Mouse (Mus musculus): ENCODE measurements around the gene Armh3. TPM values are rescaled to one million over a fixed set of nuclear protein-coding genes. Genes with fewer than 3 reads are reported as not detected.

Gene Armh3
- total RNA-seq, 4 experiments from 2014 or later, result 18.4 to 24.1 (median 22.3) TPM

DNA sequence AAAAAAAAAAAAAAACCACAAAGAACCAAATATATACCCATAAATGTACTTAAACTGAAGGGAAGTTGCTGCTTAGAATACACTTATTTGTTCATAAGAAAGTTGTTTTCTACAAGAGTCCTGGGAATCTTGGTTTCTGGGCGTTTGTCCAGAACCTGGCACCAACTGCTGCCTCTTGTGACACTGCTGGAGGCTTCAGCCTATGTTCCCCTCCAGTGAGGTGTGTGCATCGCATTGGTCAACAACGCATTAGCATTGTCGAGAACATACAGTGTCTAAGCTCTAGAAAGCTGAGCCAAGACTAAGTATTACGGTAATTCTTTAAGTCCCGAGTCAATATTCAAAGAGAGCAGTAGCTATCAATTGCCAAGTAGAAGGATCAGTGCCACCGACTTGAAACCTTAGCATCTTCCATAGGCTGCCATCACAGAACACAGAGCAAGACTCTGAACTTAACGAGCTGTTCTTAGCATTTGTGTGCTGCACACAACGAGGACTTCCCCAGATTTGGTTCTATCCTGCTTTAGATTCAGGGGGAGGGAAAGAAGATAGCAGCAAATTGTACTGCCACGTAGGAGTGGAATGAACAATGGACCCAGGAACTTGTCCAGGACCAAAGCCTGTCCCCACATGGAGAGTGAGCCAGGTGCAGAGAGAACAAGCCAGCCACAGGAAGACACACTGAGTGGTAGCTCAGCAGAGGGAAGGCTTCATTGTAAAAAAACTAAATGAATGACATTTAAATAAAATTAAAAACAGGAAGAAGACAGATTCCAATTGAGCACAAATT lies 86.9 kb downstream of the Armh3 start:
- DNase-seq (ENCODE audit: low spot score in 2 of 2), result no peak

DNA sequence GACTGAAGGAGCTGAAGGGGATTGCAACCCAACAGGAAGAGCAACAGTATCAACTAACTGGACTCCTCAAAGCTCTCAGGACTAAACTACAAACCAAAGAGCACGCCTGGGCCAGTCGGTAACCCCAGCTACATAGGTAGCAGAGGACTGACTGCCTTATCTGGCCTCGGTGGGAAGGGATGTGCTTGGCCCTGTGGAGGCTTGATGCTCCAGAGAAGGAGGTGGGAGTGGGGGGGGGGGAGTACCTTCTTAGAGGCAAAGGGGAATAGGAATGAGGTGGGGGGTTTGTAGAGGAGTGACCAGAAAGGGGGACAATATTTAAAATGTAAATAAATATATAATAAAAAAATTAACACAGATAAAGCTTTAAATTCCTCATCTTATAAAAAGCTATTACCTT lies 90.0 kb downstream of the Armh3 start:
- DNase-seq (ENCODE audit: low spot score in 2 of 2), result no peak

DNA sequence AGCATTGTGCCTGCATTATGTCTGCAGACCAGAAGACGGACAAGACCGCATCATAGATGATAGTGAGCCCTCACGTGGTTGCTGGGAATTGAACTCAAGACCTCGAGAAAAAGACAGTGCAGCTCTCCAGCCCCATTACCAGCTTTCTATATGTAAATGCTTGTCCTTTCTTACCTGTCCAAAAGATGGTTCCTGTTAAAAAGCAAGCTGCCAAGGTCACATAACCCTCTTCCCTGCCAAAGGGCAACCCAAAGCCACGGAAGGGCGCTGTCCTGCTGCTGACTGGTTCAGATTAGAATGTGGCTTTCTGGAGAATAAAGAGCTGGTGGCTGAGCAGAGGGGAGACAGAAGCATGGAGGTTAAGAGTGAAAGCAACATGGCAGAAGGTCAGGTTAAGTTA lies 90.9 kb downstream of the Armh3 start:
- no peak for DNase-seq (ENCODE audit: low spot score in 2 of 2)

DNA sequence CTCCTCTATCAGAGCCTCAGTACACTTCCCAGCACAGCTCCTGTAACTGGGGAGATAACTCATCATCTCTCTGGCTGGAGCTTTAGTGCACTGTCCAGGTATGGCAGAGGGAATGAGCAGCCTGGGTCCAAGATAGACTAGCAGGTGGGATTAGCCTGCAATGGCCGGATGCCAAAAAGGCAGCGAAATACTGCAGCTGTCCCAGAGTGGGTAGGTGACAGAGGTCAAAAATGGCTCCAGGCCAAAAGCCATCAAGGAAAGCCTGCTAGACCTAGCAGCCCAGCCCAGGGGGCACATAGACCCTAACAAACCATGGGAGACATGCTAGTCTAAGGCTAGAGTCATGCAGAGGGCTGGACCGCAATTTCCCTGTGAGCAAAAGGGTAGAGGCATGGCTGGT lies 94.4 kb downstream of the Armh3 start:
- no peak for DNase-seq (ENCODE audit: low spot score in 2 of 2)

DNA sequence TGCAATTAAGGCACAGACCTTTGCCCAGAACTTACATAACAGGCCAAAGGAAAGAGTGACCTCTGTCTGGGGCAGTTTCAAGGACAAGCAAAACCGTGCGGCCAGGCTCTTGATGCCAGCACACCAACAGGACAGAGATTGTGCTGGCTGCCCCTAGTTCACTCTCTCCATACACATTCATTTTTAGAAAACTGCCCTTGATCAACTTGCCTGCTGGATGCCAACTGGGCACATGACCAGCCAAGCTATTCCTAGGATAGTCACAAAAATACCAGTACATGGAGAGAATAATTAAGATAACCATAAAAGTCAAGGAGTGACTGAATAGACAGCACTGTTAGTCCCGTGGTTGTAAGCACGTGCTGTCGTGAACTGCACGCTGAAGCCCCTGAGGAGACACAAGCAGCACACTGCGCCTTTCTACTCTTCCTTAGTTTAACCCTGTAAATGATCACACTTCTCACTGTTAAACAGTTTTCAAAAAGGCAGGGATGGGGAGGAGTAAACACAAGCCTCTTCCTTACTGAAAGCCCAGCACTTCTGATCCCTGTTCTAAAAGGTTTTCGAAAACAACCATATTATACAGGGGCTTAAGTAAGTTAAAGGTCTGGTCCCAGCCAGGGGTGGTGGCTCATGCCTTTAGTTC lies 95.8 kb downstream of the Armh3 start:
- DNase-seq (ENCODE audit: low spot score in 2 of 2), result no peak

DNA sequence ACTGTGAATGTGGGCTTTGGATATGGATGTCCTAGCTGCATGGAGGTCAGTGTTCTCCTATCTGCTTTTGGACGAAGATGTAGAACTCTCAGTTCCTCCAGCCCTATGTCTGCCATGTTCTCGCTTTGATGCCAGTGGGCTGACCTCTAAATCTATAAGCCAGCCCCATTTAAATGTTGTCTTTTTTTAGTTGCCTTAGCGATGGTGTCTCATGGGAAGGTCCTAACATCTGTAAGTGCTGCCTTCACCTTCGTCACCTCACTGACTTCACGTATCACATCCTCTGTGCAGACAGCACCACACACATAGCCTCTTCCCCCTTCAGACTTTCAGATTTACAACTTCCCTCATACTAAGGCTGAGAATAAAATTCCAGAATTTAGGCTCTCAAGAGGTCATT lies 97.5 kb downstream of the Armh3 start:
- DNase-seq (ENCODE audit: low spot score in 2 of 2), result no peak

DNA sequence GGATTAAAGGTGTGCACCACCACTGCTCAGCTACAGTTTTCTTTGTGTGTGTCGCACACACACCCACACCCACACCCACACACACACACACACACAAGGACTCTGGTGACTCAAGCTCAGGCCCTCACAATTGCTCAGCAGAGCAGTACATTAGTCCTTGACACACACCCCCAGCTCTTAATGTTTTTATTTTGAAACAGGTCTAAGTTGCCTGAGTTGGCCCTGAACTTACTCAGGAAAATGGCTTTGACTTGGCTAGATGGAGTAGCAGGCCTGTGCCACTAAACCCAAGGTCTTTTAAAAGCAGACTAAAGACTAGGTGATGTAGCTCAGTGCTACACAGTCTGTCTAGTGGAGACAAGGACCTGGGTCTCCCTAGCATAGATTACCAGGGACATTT lies 102.6 kb downstream of the Armh3 start:
- no peak for DNase-seq (ENCODE audit: low spot score in 2 of 2)

DNA sequence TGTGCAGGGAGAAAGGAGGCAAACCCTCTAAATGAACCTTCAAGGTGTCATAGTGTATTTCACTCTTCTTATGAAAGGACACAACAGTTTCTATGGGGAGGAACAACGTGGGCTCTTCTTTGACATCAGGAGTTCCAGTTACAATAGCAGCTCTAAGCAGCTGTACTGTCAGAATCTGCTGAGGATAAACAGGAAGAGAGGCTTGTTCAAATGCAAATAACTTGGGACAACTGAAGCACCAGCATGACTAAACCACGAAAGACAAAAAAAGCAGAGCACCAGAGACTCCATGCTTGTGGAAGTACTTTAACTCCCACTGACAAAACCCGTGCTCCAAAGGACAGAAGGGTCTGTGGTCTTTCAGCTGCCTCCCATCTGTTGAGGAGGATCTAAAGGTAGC lies 116.2 kb downstream of the Armh3 start:
- no peak for DNase-seq (ENCODE audit: low spot score in 2 of 2)

DNA sequence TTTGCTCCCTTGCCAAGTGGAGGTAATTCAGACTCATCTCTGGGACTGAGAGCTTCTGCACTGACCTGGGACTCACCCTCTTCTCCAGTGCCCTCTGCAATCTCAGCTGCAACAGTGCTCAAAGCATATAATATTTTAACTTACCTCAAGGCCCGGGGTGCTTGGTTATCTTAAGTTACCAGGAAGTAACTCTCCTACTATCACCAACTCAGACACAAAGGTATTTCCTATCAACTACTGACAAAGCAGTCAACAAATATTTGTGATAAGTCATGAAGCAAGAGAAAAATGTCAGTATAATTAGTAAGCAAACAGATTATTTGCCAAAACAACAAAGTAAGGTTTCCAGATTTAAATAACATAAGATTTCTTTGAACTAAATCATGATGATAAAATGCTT lies 125.0 kb downstream of the Armh3 start:
- DNase-seq (ENCODE audit: low spot score in 2 of 2), result no peak

DNA sequence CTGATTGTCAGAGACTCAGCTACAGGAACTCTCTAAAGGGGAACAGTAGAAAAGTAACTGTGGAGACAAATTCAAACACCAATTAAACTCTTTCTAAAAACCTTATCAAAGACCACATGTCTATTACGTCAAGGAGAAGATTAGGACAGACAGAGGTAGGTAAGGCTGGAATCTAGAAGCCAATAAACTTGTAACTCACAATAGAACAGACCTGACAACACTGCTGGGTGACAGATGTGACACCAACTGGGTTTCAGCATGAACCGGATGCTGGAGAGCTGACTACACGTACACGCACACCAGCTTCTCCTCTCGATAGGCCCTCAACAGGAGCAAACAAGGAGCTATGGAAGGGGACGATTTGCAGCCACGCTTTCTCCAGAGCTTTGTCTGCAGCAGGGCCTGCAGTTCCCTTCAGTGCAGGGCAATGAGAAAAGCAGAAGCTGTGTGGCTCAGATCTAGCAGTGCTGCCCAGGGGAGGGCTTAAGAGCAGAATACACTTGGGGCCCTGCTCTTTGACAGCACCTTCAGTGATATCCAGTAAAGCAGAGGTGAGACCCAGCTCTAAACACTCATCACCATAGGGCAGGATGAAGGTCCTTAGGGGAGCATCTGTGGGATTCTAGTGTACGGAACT lies 142.9 kb downstream of the Armh3 start:
- no peak for DNase-seq (ENCODE audit: low spot score in 2 of 2)

DNA sequence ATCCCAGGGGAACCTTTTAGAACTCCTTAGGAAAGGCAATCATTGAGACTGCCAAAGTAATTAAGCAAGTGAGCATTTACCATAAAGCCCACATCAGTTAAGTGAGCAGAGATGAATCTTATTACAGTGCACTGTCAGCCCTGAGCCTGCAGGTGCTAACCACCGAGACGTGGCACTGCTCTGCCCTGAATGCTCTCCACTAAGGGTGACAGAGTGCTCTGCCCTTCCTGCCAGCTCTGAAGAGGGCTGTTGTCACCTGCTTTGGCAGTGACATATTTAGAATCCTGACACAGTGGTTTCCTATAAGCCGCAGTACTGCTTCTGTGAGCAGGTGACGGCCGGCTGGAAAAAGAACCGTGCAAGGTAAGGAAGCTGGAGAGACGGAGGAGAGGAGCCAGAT lies 143.8 kb downstream of the Armh3 start:
- DNase-seq (ENCODE audit: low spot score in 2 of 2), result no peak

DNA sequence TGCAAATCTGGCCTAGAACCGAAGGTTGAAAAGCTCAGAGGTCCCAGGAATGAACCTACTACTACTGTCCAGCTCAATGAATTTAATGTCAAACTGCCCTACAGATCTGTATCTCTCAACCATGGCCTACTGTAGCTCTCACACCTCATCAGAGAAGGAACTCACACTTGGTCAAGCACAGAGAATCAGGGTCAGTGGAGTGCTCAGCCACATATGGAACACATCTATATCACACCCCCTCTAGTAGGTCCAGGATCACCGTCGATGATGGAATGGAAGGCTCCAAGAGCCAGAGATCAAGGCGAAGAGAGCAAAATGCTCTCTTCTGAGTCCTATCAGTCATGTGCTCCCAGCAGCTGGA lies 150.6 kb downstream of the Armh3 start:
- DNase-seq (ENCODE audit: low spot score in 2 of 2), result no peak

DNA sequence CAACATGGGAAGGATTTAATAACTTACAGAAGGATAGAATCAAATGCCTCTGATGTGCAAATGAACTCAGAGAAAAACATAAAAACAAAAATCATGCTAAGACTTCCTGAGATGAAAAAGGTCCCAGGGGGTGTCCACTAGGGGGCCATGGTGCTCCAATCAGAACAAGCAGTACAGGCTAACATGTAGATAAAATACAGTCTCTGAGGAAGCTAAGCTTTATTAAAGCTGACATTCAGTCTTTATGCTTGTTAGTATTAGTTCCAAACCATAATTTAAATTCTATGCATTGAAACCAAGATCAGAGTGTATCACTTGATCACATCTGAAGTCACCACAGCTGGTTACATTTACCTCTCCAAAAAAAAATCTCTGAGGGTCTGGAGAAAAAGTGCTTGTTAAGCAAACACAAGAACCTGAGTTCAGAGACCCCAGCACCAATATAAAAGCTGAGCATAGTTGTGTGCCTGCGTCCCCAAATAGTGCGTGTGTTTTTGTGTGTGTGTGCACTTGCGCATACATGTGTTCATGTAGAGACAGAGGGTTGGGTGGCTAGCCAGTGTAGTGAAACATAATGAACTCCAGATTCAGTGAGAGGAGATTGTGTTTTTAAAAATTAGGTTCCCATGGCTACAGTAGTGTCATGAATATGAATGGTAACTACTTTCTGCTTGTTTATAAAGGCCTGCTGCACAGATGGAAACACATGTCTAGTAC lies 151.1 kb downstream of the Armh3 start:
- DNase-seq (ENCODE audit: low spot score in 2 of 2), result no peak

DNA sequence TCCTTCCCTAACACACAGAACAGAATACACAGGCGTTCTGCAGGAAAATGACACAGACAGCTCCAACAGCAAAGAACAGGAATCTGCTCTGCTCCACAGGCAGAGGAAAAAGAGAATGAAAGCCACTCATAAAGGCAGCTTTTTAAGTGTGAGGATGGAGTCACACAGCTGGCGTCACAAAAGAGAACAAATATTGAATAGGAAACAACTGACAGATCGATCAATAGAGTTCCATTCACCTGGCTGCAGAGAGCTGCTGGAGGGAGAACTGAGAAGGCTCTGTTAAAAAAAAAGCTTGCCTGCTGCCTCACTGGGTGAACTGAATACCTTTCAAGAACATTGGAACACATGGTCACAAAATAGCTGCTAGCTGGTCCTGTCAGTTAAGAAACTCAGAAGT lies 154.1 kb downstream of the Armh3 start:
- DNase-seq (ENCODE audit: low spot score in 2 of 2), result no peak

DNA sequence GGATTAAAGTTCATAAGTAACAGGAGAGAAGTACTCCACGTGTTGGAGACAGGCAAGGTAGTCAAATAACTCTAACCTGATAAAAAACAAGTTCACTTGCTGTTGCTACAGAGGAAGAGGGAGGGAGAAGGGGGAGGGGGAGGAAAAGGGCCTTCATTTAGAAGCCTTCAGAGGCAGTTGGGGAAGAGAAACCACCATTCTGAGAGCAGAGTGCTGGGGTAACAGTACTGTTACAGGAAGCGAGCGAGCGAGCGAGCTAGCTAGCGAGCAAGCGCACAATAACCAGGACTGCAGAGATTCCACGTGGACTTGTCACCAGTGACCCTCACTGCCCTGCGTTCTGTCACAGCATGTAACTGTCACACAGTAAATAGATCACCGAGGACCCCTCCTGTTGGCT lies 154.9 kb downstream of the Armh3 start:
- no peak for DNase-seq (ENCODE audit: low spot score in 2 of 2)

DNA sequence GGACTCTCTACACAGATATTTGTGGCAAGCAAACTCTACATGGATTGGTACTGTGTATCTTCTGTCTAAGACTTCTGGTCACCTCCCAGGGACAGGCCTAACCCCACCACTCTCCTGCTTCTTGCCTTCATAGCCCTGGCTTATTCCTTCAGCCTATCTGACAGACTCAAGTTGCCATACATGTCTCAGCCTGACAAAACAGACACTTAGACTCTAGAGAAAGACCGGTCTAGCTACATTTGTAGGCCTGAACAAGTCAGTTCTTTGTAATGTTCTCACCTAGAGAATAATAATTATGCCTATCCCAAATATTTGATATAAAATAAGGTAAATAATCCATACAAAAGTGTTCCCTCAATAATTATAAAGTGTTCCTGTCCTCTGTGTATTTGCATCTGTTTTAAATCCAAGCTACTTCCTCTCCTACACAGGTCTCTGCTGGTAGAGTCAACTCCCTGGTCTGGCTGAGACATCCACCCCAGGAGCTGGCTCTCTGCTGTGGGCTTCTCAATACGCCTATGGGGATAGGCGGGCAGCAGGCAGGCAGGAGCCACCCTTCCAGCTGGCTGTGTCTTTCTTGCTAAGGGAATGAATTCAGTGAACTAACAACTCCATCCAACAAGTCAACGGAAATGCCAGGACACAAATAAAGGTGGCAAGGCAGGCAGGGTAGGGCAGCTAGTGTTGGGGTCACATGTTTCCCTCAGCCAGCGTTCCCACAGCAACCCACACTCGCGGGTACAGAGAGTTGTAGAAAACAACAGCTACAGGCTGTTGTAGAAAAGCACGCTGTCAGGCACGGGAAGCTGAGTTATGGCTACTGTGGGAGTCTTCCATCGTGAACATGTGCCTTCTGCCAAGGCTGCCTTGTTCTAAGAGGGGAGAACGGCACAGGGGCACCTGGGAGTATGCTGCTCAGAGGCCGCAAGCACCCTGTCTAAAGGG lies 161.0 kb downstream of the Armh3 start:
- DNase-seq (ENCODE audit: low spot score in 2 of 2), result peak in 1 of 2 experiments; percentile 31

DNA sequence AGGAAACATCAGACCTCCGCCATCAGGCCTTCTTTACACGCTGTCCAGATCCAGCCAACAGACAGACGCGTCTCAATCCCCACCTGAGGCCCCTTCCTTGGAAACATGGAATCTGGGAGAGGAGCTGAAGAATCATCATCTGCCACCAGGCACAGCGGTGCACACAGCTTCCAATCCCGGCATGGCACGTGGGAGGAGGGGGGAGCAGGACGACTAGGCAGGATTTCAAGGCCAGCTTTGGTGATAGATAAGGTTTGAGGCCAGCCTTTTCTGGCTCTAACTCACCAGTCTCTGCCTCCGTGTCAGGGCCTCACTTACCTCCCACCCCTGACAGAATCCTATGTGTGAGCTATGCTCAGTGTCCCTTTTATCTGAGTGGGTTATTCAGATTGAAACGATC lies 162.8 kb downstream of the Armh3 start:
- DNase-seq (ENCODE audit: low spot score in 2 of 2), result no peak

DNA sequence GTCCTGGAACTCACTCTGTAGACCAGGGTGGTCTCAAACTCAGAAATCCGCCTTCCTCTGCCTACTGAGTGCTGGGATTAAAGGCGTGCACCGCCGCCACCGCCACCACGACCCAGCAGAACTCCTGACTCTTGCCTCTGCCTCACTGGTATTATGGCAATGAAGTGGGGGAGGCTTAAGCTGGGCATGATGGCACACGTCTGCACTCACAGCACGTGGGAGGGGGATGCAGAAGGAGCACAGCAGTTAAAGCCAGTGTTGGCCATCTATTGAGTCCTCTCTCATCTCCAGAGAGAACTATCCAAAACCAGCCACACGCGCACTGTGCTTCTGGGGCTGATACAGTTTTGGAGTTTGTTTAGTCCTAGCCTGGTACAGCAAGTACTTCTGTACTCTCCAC lies 164.6 kb downstream of the Armh3 start:
- no peak for DNase-seq (ENCODE audit: low spot score in 2 of 2)

DNA sequence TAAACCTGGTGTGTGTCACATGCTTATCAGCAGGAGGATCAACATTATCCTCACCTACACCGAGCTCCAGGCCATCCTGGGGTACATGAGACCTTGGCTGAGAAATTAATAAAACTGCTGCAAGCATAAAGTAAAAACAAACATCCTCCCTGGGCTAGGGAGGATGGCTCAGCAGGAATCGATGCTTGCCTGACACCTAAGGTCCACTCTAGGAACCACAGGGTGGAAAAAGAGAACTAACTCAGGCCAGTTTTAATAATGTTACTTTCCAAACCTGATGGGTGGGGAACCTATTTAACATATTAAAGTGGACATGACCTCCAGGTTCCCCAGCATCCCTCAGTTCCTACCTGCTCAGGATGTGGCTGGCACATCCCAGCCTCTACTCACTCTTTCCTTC lies 167.6 kb downstream of the Armh3 start:
- DNase-seq (ENCODE audit: low spot score in 2 of 2), result no peak

DNA sequence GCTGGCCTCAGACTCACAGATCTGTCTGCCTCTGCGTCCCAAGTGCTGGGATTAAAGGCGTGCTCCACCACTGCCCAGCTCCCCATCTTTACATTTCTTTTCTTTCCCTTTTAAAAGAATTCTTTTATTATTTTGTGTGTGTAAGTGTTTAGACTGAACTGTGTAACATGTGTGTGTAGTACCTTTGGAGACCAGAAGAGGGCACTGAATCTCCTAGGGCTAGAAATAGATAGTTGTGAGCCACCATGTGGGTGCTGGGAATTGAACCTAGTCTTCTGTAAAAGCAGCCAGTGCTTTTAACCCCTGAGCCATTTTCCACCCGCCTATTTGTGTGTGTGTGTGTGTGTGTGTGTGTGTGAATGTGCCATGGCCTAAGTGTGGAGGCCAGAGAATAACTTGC lies 170.6 kb downstream of the Armh3 start:
- no peak for DNase-seq (ENCODE audit: low spot score in 2 of 2)

DNA sequence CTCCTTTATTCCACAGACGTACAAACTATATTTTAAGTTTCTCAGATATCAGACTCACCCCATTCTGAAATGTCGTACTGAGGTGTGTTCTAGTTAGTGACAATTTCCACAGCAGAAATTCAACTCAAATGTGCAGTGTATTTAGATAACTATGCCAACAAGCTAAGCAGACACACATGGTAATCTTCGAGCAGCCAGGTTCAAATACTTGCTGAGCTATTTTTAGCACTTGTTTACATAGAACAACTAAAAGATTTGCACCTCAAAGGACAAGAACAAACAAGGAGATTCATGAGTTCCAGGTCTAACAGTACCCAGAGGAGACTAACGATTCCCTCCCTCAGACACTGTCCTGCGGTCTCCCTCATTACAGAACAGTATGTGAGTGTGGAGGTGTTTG lies 171.2 kb downstream of the Armh3 start:
- DNase-seq (ENCODE audit: low spot score in 2 of 2), result no peak
